Mouse (Mus musculus) intestine, postnatal 0 days (tissue): ENCODE results near the gene Dclk1. TPM values are rescaled to one million over a fixed set of nuclear protein-coding genes. Genes with fewer than 3 reads are reported as not detected.
A peak's percentile ranks its signal among the peaks of the same experiment; 100 is the strongest.

Experiments
- ATAC-seq: fragments of 200-750 bp; cut with Nextera tagmentation; 2 replicates; pipeline ENCODE4 v1.8.0; 2017; ENCODE audit warnings: mild to moderate bottlenecking, moderate TSS enrichment, moderate library complexity
- H3K27ac ChIP-seq: fragments of 300-500 bp; sonication (generic); 2 replicates; pipeline ENCODE4 v1.5.1; 2014; ENCODE audit warnings: mild to moderate bottlenecking, low read depth, low read length, moderate library complexity
- H3K27me3 ChIP-seq: fragments of 300-500 bp; sonication (generic); replicated peaks from 2 replicates; pipeline ENCODE4 v1.6.1; 2014; ENCODE audit warnings: low read length, mixed read lengths; ENCODE audit not compliant: control insufficient read depth, insufficient read depth
- H3K36me3 ChIP-seq: fragments of 300-500 bp; sonication (generic); 2 replicates; pipeline ENCODE4 v1.6.1; 2014; ENCODE audit warnings: mild to moderate bottlenecking, moderate library complexity; ENCODE audit not compliant: control insufficient read depth, insufficient read depth
- H3K4me1 ChIP-seq: fragments of 300-500 bp; sonication (generic); replicated peaks from 2 replicates; pipeline ENCODE4 v1.6.1; 2014; ENCODE audit warnings: antibody characterized with exemption, low read length, mixed read lengths; ENCODE audit not compliant: control insufficient read depth, insufficient read depth
- H3K4me2 ChIP-seq: fragments of 300-500 bp; sonication (generic); replicated peaks from 2 replicates; pipeline ENCODE4 v1.6.1; 2014; ENCODE audit warnings: low read depth, mild to moderate bottlenecking, moderate library complexity
- H3K4me3 ChIP-seq: fragments of 300-500 bp; sonication (generic); 2 replicates; pipeline ENCODE4 v1.5.1; 2014; ENCODE audit warnings: low read depth, low read length
- H3K9ac ChIP-seq: fragments of 300-500 bp; sonication (generic); 2 replicates; pipeline ENCODE4 v1.6.1; 2014; ENCODE audit warnings: mild to moderate bottlenecking, low read depth, low read length
- H3K9me3 ChIP-seq: fragments of 300-500 bp; sonication (generic); 2 replicates; pipeline ENCODE4 v1.6.1; 2016; ENCODE audit warnings: mixed run types; ENCODE audit not compliant: control insufficient read depth
- CTCF ChIP-seq: sonication (generic); IDR thresholded peaks from 2 replicates; pipeline ENCODE4 v1.5.1; 2016; ENCODE audit warnings: low read depth, mild to moderate bottlenecking, control low read depth, antibody characterized with exemption, moderate library complexity
- WGBS: fragments of 180-500 bp; shearing (Covaris S2); extraction: QIAGEN DNeasy Blood & Tissue Kit; methylation state at CpG from one replicate; pipeline ENCODE4 v1.1.7; 2014; 5-methylcytosine and 5-hydroxymethylcytosine counted together
- polyA plus RNA-seq: library from polyadenylated mRNA; unstranded; fragments of >200 nt; fragmentation: Nextera tagmentation; extraction: Ambion mirVana; gene quantifications from 2 replicates; pipeline ENCODE4 v1.2.1, GENCODE M21; 2015

Gene Dclk1
- polyA plus RNA-seq, 1 experiment from 2014 or later = 5.0 TPM

DNA sequence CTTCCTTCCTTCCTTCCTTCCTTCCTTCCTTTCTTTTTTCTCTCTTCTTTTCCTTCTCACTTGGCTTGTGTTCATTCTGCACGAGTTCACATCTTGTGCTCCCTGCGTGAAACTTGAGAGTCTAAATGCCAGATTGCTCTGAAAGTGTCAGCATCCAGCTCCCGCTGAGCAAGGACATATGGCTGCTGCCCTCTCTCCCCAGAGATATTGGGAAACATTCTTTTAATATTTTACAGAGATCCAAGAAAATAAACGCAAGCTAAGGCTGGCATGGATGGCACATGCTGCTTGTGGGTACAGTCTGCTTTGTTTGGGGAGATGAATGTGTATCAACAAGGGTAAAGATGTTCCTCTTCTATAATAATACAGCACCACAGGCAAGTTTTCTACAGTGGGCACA, 241.2 kb downstream of the Dclk1 start:
- Histone ChIP-seq H3K9ac (no peak overlapping the region), H3K4me1 (no peaks in the 10 kb centered on the region), H3K27me3 (no peaks in the 10 kb centered on the region), H3K4me3 (no peak overlapping the region), H3K4me2 (no peak overlapping the region), H3K27ac (no peak overlapping the region), H3K9me3 (no peaks in the 10 kb centered on the region), H3K36me3 (no peaks in the 10 kb centered on the region)
- 51% methylated on average over 4 of the region's 4 CpGs for WGBS
- no peak for TF ChIP-seq CTCF
- ATAC-seq = no peak

DNA sequence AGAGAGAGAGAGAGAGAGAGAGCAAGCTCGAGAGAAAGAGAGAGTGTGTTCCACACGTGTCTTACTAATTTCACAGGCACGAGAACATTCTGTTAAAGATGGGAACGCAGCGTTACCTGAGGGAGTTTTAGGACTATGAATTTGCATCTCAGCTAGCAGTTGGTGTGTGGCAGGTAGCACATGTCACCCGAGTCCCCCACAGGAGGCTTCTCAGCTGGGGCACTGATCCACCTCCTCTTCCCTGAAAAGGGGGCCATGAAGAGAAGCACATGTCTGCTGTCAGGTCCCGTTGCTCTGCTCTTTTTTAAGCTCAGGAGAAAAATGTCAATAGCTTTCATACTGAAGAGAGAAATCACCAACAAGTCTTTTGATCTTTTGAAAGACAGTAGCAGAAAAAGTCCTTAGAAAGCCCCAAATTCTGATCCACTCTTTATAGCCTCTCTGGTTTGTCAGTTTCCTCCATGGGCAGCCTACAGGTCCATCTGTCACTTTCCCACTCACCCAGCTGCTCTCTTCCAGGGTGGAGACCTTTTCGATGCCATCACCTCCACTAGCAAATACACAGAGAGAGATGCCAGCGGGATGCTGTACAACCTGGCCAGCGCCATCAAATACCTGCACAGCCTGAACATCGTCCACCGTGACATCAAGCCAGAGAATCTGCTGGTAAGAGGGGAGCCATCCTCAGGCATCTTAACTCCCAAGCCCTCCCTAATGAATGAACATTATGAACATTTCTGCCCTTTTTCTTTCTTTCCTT, 247.2 kb downstream of the Dclk1 start:
- 74% methylated on average over 12 of the region's 12 CpGs for WGBS
- Histone ChIP-seq H3K9ac (no peak overlapping the region), H3K4me3 (no peak overlapping the region), H3K27me3 (no peaks in the 10 kb centered on the region), H3K9me3 (no peaks in the 10 kb centered on the region), H3K36me3 (no peaks in the 10 kb centered on the region), H3K4me1 (no peaks in the 10 kb centered on the region), H3K27ac (no peak overlapping the region), H3K4me2 (no peak overlapping the region)
- no peak for TF ChIP-seq CTCF
- no peak for ATAC-seq

- WGBS = 36% methylated on average over 6 of the region's 6 CpGs
- H3K9ac ChIP-seq = no peak overlapping the region
- H3K27me3 ChIP-seq = no peaks in the 10 kb centered on the region
- H3K4me3 ChIP-seq = no peak overlapping the region
- no peak for ATAC-seq
- no peak overlapping the region for H3K27ac ChIP-seq
- no peak for TF ChIP-seq CTCF
- H3K4me1 ChIP-seq = no peaks in the 10 kb centered on the region
- no peaks in the 10 kb centered on the region for H3K36me3 ChIP-seq
- H3K9me3 ChIP-seq = no peaks in the 10 kb centered on the region
- H3K4me2 ChIP-seq = no peak overlapping the region
Measured at GRCm38 (mm10) chr3:55492021-55492420, 249.9 kb downstream of the Dclk1 start.

GRCm38 (mm10) chr3:55494348-55494747, 252.2 kb downstream of the Dclk1 start:
- ATAC-seq = no peak
- peak; percentile 65 for TF ChIP-seq CTCF
- no peak overlapping the region for H3K4me3 ChIP-seq
- H3K36me3 ChIP-seq = no peaks in the 10 kb centered on the region
- no peak overlapping the region for H3K27ac ChIP-seq
- H3K9me3 ChIP-seq = no peaks in the 10 kb centered on the region
- 42% methylated on average over 4 of the region's 4 CpGs for WGBS
- H3K4me2 ChIP-seq = no peak overlapping the region
- no peaks in the 10 kb centered on the region for H3K27me3 ChIP-seq
- H3K9ac ChIP-seq = no peak overlapping the region
- H3K4me1 ChIP-seq = no peaks in the 10 kb centered on the region

- Histone ChIP-seq H3K9ac (no peak overlapping the region), H3K36me3 (no peaks in the 10 kb centered on the region), H3K27ac (no peak overlapping the region), H3K9me3 (no peaks in the 10 kb centered on the region), H3K4me3 (no peak overlapping the region), H3K4me1 (no peaks in the 10 kb centered on the region), H3K27me3 (no peaks in the 10 kb centered on the region), H3K4me2 (no peak overlapping the region)
- WGBS = 86% methylated on average over 7 of the region's 7 CpGs
- no peak for TF ChIP-seq CTCF
- no peak for ATAC-seq
Measured at GRCm38 (mm10) chr3:55495231-55495630, 253.1 kb downstream of the Dclk1 start.

DNA sequence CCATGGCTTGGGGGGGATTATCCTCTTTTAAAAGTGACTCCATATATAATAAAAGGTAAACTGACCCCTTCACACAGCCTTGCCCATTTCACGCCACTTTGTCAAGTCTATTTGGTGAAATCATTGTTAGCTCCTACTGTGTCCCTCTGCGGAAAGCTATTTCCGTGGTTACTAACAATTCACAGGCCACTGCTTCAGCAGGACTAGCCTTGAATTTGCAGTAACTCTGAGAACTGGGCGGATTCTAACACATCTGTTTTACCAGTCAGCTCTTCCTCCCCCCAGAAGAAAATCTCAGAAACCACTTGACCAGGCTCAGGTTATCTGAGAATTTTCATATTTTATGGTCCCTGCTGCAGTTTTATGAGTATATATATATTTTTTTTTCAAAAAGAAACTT, 253.7 kb downstream of the Dclk1 start:
- TF ChIP-seq CTCF = no peak
- Histone ChIP-seq H3K9ac (no peak overlapping the region), H3K36me3 (no peaks in the 10 kb centered on the region), H3K9me3 (no peaks in the 10 kb centered on the region), H3K27ac (no peak overlapping the region; the same call in 1 of the 2 replicates), H3K4me1 (no peaks in the 10 kb centered on the region), H3K4me3 (no peak overlapping the region), H3K4me2 (no peak overlapping the region), H3K27me3 (no peaks in the 10 kb centered on the region)
- 64% methylated on average over 4 of the region's 4 CpGs for WGBS
- ATAC-seq = peak; percentile 59; the same call in 1 of the 2 replicates
